ENCODE assay signal across 1 mouse cellular context in genomic region chr10:51432940-51433339, GRCm38 (mm10).
A peak's percentile ranks its signal among the peaks of the same experiment; 100 is the strongest.
TF ChIP-seq lines count a peak whose summit lies in the region.

No protein-coding gene starts in this region.

TF ChIP-seq in MEL, 35 proteins besides CTCF, POLR2A, EP300 and RAD21 (continued from another document):
- TF ChIP-seq TBP (IDR thresholded peaks at IDR 0.05; ENCODE audit: low read depth, low read length): peak; percentile 44; the same call in 1 of the 2 replicates
- no peak for TF ChIP-seq GABPA (IDR thresholded peaks at IDR 0.05; ENCODE audit: low read depth, low read length)
- peak; percentile 94 for TF ChIP-seq MAZ (IDR thresholded peaks at IDR 0.05; ENCODE audit: low read depth, low read length)
- peak; percentile 97 for TF ChIP-seq GATA1 (IDR thresholded peaks at IDR 0.05; ENCODE audit: low read depth, low read length)
- no peak for TF ChIP-seq KAT2A (conservative IDR thresholded peaks at IDR 0.05; ENCODE audit: low read depth, low read length)
- 0 out of 2 replicates have a peak, but pooled peaks have one; percentile 30 for TF ChIP-seq MAX (IDR thresholded peaks at IDR 0.05; ENCODE audit: low read length)
- peak; percentile 24; the same call in 1 of the 2 replicates for TF ChIP-seq ZNF384 (IDR thresholded peaks at IDR 0.05; ENCODE audit: low read depth, low read length)
- no peak for TF ChIP-seq USF1 (IDR thresholded peaks at IDR 0.05; ENCODE audit: low read depth, low read length)
- TF ChIP-seq UBTF (IDR thresholded peaks at IDR 0.05; ENCODE audit: borderline replicate concordance, insufficient read depth, low read depth, low read length): no peak
- peak; percentile 47; the same call in 1 of the 2 replicates for TF ChIP-seq MEF2A (IDR thresholded peaks at IDR 0.05; ENCODE audit: extremely low read depth, insufficient replicate concordance, low read depth, low read length, poor library complexity, severe bottlenecking)
- TF ChIP-seq MYC (IDR thresholded peaks at IDR 0.05; ENCODE audit: low read depth, low read length): peak; percentile 91
- no peak for TF ChIP-seq ZC3H11A (IDR thresholded peaks at IDR 0.05; ENCODE audit: low read depth, low read length)
- TF ChIP-seq ETS1 (IDR thresholded peaks at IDR 0.05; ENCODE audit: low read depth, low read length): peak; percentile 96
- peak; percentile 72 for TF ChIP-seq TAL1 (IDR thresholded peaks at IDR 0.05; ENCODE audit: low read length)
- no peak for TF ChIP-seq USF2 (IDR thresholded peaks at IDR 0.05; ENCODE audit: borderline replicate concordance in 1 of 2, insufficient read depth in 1 of 2, low read depth in 1 of 2, low read length in 2 of 2)
- no peak for TF ChIP-seq POLR2AphosphoS2 (IDR thresholded peaks at IDR 0.05; ENCODE audit: low read length)
- 0 out of 2 replicates have a peak, but pooled peaks have one; percentile 24 for TF ChIP-seq CHD2 (IDR thresholded peaks at IDR 0.05; ENCODE audit: low read length)
- no peak for TF ChIP-seq NELFE (IDR thresholded peaks at IDR 0.05; ENCODE audit: low read depth, low read length)
- TF ChIP-seq TCF12 (IDR thresholded peaks at IDR 0.05; ENCODE audit: low read depth, low read length): peak; percentile 95
- no peak for TF ChIP-seq MYB (IDR thresholded peaks at IDR 0.05; ENCODE audit: low read depth, low read length)
- TF ChIP-seq RCOR1 (IDR thresholded peaks at IDR 0.05; ENCODE audit: low read depth, low read length): peak; percentile 97
- peak; percentile 90 for TF ChIP-seq MAFK (IDR thresholded peaks at IDR 0.05; ENCODE audit: borderline replicate concordance, low read depth, low read length)
- no peak for TF ChIP-seq ZKSCAN1 (IDR thresholded peaks at IDR 0.05; ENCODE audit: low read depth, low read length)
- TF ChIP-seq SIN3A (IDR thresholded peaks at IDR 0.05; ENCODE audit: low read length): peak; percentile 70
- 0 out of 2 replicates have a peak, but pooled peaks have one; percentile 11 for TF ChIP-seq ELF1 (IDR thresholded peaks at IDR 0.05; ENCODE audit: low read depth, low read length)
